Mouse (Mus musculus) urinary bladder, postnatal 14 days (tissue): ENCODE measurements around the gene Ptprr.

Experiments
- DNase-seq: peaks from one replicate; pipeline ENCODE4 v3.0.0; 2021; ENCODE audit warnings: low spot score

Ptprr gene

DNA sequence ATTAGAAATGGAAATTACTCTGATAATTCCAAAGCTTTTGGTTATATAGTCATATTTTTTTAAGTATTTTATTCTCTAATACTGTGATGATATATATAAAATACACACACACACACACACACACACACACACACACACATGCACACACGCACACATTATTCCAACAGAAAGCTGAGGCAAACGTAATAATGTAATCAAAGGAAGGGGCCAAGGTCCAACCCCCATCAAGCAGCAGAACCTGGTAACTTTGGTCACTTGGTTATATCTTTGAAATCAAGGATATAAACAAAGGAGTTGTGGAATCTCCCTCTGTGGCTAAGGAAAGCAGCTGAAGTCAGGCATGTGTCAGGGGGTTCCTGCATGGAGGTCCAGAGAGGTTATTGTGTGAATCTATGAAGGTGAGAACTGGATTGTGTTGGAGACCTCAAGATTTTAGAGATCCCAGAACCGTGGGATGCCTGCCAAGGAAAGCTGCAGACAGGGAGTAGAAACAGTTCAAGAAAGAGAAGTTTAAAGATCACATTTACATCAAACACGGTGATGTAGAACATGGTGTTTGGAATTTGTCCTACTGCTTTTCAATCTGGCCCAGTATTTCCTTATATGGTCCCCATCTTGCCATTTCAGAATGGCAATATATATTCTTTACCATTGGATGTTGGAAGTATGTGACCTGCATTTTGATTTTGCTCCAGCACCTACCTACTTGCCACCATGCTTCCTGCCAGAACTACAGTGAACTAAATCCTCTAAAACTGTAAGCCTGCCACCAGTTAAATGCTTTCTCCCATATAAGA is 98.1 kb downstream of the Ptprr start:
- DNase-seq, result no peak

DNA sequence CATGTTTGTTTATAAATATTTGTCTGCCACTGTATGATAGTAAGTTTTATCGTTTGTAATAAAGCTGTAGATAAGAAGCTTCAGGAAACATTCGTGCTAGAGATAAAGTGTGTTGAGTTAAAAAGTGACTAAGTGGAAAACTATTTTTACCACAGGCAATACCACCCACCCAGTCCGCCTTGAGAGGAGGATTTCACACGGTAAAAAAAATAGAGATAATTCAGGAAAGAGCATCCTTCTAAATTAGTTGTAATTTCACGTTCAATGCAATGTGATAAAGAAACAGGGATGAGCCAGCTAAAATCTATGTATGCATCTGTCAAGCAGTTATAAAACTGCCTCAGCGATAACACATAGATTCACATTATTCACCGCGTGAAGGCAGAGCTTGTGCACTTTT is 99.0 kb downstream of the Ptprr start:
- no peak for DNase-seq

DNA sequence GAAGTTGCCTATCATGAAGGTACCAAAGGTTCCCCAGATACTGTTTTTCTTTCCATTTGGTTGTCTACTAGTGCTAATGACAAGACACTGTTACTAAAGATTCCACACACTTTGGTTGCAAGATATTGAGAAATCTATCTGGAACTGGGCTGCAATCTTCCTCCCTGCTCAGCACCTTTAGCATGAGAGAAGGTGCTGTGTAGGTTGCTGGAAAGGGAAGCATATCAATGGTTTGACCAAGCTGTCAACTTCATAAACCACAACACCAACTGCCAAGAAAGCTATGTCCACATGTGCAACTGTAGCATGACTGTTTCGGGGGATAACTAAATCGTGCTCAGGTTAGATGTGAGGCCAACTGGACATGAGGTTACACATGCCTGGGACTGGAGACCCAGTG is 103.5 kb downstream of the Ptprr start:
- DNase-seq, result no peak

DNA sequence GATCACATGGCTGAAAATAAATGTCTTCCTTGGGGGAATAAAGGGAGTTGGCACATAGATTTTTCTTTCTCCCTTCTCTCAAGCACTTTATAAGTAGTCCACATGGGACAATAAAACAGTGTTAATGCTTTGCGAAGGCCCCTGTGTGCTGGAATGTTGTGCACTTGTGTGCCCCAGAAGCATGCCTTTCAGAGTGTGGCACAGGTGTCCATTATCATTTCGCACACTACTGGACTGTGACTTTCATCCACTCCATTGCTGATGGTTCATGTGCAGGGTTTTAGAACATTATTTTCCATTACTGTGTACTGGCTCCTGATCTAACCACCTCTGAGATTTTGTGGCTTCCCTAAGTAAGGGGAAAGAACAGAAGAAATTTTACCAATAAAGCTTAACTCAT is 105.8 kb downstream of the Ptprr start:
- no peak for DNase-seq

DNA sequence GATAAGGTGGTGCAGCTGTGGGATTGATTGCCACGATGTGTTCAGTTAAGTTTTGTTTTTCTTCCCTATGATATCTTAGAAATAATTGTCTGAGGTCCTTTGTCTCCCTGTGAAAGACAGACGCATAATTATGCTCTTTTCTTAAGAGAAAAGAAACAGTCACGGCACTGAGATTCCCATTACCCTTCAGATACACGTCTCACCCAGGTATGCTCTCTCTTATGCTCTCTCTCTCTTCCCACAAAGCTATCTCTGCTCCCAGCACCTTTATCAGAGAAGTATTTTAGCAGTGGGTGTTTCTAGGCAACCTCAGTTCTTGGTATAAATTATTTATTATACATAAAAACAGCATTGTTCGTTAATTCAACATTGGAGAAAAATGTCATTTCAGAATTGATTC is 107.4 kb downstream of the Ptprr start:
- DNase-seq, result no peak

DNA sequence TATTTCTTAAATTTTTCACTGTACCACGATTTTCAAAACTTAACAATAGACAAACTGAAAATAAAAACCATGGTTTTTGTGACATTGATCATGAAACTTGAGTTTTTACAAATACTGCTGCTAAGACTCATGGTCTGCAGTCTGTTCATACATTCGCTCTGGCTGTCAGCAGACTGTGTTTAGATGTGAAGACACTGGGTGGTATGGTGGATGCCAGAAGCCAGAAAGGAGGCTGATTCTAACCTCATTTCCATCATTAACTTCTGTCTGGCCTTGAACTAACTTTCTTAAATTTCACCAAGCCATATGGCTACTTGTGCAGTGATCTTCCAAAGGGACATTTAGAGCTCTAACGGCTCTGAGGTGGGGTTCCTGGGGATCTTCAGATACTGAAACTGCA is 112.4 kb downstream of the Ptprr start:
- no peak for DNase-seq

DNA sequence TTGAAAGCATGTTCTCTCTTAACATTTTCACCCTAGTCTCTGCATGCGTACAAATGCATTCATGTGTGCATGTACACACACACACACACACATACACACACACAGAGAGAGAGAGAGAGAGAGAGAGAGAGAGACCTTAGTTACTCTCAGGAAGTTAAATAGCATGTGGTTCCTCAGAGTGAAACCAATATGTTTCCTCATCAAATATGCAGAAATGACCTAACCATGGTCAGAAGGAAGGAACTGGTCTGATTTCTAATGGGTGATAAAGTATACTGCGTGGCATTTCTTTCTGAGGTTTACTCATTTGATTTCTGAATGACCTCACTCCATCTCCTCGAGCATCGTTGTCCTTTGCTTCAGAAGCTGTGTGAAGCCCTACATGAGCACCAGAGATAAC is 113.2 kb downstream of the Ptprr start:
- DNase-seq, result no peak

DNA sequence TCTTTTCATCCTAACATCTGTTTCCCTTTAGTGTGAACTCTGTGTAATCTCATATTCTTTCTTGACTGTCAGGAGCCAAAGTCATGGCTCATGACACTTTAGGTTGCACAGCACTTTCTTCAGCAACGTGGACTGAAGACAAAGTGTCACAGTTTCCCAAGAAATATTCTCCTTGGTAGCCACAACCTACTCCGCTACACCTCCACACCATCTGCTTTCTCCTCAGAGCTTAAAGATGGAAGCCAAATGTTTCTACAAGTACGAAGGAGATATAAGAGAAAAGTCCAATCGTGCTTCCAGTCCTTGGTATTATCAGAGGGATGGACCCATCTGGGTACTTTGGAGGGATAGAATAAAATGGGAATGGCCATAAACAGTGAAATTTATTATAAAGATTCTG is 114.2 kb downstream of the Ptprr start:
- DNase-seq, result no peak

DNA sequence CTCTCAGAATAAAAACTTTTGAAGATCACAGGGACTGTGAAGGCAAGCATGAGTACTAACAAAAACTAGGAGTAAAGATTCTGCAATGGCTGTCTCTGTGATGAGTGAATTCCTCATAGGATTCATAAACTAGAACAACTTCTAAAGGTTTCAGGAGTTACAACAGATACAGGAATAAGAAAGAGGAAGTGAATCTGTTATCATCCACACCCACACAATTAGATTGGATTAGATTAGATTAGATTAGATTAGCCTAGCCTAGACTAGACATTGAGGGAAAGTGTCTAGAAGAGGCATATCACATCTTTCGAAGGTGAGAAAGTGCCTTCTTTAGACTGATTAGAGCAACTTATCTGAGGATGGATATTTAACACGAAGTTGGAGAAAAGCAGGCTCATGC is 117.2 kb downstream of the Ptprr start:
- DNase-seq, result no peak

DNA sequence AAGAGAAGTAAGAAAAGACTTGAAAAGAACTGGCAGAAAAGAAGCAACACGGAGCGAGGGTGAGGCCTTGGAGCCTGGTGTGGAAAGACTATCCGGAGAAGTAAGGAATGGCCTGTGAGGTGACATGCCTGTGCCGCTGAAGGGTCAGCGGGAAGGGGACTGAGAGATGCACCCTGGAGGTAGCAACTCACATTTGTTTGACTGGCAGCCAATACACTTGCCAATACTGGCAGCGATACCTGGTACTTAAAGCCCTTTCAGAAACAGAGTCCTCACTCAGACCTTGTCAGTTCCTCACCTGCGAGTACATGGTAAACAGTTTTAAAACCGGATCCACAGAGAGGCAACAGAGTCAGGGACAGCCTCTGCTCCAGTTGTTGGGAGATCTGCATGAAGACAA is 122.2 kb downstream of the Ptprr start:
- no peak for DNase-seq

DNA sequence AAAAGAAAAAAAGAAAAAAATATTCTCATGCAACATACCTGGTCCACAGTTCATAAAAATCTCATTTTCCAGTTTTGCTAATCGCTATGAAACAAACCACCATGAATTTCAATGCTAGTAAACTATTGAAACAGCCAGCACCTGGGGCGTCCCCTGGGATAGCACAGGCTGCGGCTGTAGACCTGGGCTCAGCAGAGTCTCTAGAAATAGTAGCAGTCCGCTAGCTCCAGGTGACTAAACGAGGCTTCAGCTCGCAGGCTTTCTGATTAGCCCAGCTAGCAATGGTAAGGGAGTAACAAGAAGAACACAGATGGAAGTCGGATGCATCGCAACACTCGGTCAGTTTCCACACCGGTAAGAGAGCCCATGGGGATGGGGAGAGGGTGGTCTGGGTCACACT is 125.7 kb downstream of the Ptprr start:
- DNase-seq, result no peak

DNA sequence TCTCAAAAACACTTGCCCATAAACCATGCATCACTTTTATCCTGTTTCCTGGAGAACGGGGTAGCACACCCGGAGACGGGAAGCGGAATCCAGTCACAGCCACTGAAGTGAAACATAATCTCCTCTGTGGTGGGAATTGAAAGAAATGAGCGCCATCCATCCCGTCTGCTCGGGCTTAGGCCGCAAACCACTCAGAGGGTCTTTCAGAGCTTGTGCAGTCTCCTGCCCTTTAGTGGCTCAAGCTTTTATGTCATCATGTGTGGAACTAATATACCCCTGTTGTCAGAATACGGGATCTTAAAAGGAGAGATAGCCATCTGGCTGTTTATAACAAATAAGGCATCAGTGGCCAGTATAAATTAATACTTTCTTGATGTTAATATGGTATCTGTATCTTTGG is 128.1 kb downstream of the Ptprr start:
- no peak for DNase-seq

DNA sequence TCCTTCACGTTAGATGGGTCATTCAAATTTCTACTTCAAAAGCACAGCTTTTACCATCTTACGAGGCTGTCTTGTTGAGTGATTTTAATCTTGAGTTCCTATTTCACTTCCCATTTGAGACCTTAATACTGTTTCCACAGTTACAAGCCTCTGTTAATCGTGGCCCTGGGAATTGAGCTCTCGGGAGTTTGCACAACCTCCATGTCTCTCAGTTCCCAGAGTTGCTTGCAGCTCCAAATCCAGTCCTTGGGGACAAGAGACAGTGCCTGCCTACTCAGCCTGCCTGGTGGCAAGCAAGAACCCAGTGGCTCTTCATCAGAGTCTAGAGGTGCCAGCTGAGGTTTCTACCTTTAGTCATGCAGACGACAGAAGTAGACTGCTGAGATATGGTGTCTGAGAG is 136.7 kb downstream of the Ptprr start:
- DNase-seq, result no peak

DNA sequence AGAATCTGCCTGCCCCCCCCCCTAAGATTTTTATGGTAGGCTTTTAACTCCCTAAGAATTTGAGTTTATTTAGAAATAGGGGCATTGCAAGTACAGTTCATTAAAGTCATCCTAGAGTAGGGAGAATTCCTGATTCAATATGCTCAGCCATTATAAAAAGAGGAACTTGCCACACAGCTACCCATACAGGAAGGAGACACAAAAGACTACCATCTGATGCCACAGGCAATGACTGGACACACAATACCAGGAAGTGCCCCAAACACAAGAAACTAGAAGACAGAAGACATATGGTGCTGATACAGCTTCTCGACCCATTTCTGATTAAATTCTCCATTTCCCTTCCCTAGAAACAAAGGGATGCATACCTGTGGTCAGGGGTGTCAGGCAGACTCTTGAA is 138.7 kb downstream of the Ptprr start:
- DNase-seq, result no peak

DNA sequence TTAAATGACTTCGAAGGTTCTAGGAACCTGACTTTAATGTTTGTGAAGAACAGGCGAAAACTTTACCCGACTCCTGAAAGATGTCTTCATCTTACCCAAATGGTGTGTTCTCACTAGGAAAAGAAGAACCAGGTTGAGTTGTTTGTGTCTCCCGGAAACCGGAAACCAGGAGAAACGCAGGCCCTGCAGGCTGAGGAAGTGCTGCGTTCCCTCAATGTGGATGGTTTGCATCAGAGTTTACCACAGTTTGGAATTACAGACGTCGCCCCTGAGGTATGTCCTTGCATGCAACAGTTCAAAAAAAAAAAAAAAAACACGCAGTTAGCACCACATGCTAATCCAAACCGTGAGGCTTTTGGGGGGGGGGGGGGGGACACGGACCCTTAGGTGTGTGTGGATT is 144.3 kb downstream of the Ptprr start:
- no peak for DNase-seq

DNA sequence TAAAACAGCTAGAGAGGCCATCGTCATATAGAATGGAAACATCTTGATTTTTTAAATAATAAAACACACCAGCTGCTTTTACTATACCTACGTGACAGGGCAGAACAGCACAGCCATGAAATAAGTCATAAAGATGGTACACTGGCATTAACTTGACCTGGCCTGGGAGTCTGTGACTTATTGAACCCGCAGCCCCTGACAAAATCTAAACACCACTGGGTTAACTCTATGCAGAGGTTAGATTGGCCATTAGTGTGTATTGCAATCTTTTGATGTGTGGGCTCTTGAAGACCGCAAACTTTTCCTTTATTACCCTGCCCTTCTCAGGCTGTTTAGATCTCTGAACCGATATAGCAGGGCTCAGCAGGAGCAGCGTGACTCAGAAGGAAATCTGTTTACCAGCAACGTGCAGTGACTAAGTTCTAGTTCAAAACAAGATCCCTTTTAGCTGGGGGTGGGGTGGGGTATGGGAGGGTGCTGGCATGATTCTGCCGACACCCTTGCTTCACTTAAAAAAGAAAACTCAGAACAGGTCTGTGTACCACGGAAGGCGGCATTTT is 157.4 kb downstream of the Ptprr start:
- peak; percentile 49 for DNase-seq

DNA sequence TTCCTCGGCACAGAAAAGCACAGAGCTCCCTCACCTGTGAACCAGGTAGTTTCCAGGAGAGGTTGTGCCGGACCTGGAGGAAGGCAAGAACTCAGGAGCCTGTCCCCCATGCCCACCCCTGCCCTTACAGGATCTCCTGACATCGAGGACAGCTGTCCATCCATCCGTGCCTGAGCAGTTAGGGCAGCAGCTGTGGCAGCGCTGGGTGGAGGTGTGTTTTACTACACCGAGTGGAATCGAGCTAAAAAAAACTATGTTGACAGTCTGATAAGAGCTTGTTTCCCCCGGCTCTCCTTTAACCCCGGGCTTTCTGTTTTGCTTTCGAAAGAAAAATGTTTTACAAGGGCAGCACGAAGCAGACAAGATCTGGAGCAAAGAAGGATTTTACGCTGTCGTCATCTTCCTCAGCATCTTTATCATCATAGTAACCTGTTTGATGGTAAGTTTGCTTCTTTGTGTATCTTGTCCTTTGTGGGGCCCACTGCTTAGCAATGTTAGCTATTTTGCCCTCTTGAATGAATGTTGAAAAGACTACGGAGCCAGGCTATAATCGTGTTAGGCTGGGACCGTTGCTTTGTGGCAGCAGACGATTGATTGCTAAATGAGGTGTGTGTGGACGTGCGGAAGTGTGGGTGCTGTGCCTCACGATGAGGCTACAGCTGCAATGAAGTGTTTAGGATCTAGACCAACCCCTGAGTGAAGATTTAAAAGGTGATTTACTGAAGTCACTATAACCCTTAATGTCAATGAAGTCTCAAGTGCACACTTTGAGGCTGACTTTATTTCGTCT is 159.6 kb downstream of the Ptprr start:
- no peak for DNase-seq

DNA sequence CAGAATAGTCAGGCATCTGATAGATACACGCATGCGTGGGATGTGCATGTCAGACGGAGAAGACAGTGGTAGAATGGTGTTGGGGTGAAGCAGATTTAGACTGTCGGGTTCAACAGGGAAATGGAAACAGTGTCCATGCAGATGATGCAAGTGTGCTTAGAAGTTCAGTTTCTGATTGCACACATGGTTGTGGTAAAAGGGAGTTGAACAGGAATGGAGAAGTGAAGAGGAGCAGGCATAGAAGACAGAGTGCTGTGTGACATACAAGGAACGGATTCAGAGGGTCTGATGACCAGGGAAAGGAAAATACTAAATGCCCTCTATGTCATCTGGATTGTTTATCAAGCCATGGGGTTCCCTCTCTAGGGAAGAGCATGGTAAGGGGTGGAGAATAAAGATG is 163.2 kb downstream of the Ptprr start:
- no peak for DNase-seq

DNA sequence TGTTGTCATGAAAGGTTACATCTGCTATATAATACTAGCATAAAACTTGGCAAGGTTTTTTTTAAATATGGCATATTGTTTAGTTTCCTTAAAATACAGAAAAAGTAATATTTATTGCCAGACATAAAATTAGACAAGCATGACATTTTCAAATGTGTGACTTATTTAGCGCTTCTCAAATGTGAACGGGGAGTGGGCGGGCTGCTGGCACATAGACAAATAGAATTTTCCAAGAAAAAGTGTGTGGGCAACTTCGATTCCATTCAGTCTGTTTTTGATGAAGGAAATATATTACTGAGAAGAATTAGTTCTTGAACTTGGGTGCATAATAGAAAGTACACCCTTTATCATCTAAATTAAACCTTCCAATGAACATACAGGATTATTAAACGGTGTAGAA is 164.2 kb downstream of the Ptprr start:
- DNase-seq, result no peak

DNA sequence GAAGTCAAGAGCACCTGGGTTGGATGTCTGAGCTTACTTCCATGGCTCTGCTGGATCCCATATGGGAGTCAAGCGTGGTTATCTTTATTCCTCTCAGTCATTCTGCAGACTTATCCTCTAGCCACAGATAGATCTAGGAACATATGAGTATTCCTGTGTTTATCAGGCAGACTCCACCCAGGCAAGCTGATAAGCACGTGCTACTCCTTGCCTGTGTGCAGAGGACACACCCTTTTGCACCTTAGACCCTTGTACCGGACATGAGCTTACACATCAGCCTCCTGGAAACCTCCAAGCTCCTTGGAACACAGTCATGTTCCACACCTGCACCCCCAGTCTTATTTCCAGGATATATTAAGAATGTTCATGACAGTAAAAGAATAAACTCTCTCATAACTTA is 165.2 kb downstream of the Ptprr start:
- DNase-seq, result no peak

DNA sequence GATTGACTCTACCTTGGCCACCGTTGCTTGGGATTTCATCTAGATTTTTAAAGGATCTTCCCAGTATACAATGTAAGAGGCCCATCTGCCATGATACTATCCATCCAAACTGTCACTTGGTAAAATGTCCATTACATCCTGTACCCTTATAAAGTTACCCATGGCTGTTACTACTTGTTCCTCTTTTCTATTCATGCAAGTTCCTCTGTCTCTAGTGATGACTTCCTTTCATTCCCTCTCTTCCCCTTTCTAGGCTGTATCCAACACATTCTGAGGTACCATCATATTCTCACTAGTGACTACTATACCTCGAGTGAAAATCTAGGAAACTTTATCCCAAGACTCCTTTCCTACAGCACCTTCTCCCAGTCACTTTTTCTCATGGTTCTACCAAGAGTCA is 173.7 kb downstream of the Ptprr start:
- no peak for DNase-seq

DNA sequence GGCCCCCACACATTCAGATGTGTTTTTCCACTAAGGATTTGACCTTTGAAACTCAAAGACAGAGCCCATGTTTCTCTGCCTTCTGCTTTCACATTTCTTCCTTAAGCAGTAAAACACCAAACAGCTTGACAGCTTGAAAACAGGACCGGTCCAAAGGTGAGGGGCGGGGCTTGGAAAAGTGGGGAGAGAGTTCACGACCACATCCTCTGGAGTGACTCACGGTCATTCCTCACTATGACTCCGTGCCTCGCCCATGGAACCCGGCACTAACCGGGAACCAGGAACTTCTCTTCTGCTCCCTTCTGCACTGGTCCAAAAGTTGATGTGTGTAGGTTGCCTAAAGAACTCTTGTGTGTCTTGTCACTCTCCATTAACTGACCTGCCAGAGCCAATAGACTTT is 174.3 kb downstream of the Ptprr start:
- DNase-seq, result peak; percentile 78

DNA sequence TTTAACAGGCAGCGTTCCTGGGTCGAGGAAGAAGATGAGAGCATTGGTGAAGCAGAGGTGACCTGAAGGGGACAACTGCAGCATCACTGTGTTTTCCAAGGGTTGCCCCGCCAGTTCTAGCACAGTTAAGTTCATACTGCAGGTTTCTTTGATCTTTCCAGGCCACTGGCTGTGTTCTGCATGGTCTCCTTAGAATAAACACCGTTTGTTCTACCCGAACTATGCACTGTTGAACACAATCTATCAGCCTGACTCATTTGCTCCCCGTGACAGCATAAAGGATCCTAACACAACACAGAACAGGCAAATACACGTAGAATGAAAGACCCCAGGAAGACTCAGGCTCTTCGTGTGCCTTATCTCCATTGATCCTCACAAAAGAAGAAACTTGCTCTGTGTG is 176.4 kb downstream of the Ptprr start:
- no peak for DNase-seq
